Mouse (Mus musculus) forebrain, embryonic 16.5 days (tissue): ENCODE measurements around the gene Trmt10a. TPM values are rescaled to one million over a fixed set of nuclear protein-coding genes. Genes with fewer than 3 reads are reported as not detected.
A peak's percentile ranks its signal among the peaks of the same experiment; 100 is the strongest.

ENCODE experiments used
- ATAC-seq: fragments of 200-750 bp; cut with Nextera tagmentation; 2 replicates; pipeline ENCODE4 v1.8.0; 2017; ENCODE audit warnings: mild to moderate bottlenecking, moderate library complexity
- H3K27ac ChIP-seq: fragments of 300-500 bp; sonication (generic); 2 replicates; pipeline ENCODE4 v1.5.1; 2014; ENCODE audit warnings: low read length, control low read depth
- H3K27me3 ChIP-seq: fragments of 300-500 bp; sonication (generic); replicated peaks from 2 replicates; pipeline ENCODE4 v1.6.1; 2014; ENCODE audit warnings: low read length; ENCODE audit not compliant: control insufficient read depth, insufficient read depth
- H3K36me3 ChIP-seq: fragments of 300-500 bp; sonication (generic); 2 replicates; pipeline ENCODE4 v1.6.1; 2014; ENCODE audit not compliant: control insufficient read depth, insufficient read depth
- H3K4me1 ChIP-seq: fragments of 300-500 bp; sonication (generic); replicated peaks from 2 replicates; pipeline ENCODE4 v1.6.1; 2014; ENCODE audit warnings: low read length; ENCODE audit not compliant: control insufficient read depth, insufficient read depth
- H3K4me2 ChIP-seq: fragments of 300-500 bp; sonication (generic); 2 replicates; pipeline ENCODE4 v1.6.1; 2014; ENCODE audit warnings: mild to moderate bottlenecking, low read length, control low read depth
- H3K4me3 ChIP-seq: fragments of 300-500 bp; sonication (generic); replicated peaks from 2 replicates; pipeline ENCODE4 v1.5.1; 2014; ENCODE audit warnings: mild to moderate bottlenecking, low read length, control low read depth
- H3K9ac ChIP-seq: fragments of 300-500 bp; sonication (generic); replicated peaks from 2 replicates; pipeline ENCODE4 v1.6.1; 2014; ENCODE audit warnings: low read depth, low read length, control low read depth
- H3K9me3 ChIP-seq: fragments of 300-500 bp; sonication (generic); 2 replicates; pipeline ENCODE4 v1.6.1; 2016; ENCODE audit warnings: low read length; ENCODE audit not compliant: control insufficient read depth
- WGBS: fragments of 180-500 bp; shearing (Covaris S2); extraction: QIAGEN DNeasy Blood & Tissue Kit; methylation state at CpG from one replicate; pipeline ENCODE4 v1.1.7; 2014; 5-methylcytosine and 5-hydroxymethylcytosine counted together
- polyA plus RNA-seq: library from polyadenylated mRNA; unstranded; fragments of >200 nt; fragmentation: Nextera tagmentation; extraction: Ambion mirVana; gene quantifications from 2 replicates; pipeline ENCODE4 v1.2.1, GENCODE M21; 2015

Gene Trmt10a
- polyA plus RNA-seq, 1 experiment from 2014 or later: 7.2 TPM

- H3K27ac ChIP-seq: no peak overlapping the region
These were observed 55.4 kb downstream of the Trmt10a start for GRCm38 (mm10) chr3:138198722-138199068.

GRCm38 (mm10) chr3:138208821-138209220 is 65.6 kb downstream of the Trmt10a start:
- no peaks in the 10 kb centered on the region for H3K27me3 ChIP-seq
- no peak overlapping the region for H3K27ac ChIP-seq
- H3K4me1 ChIP-seq: no peaks in the 10 kb centered on the region
- H3K4me3 ChIP-seq: no peak overlapping the region
- H3K36me3 ChIP-seq: no peaks in the 10 kb centered on the region
- H3K9me3 ChIP-seq: no peaks in the 10 kb centered on the region
- no peak overlapping the region for H3K4me2 ChIP-seq
- no peak for ATAC-seq
- 93% methylated on average over 3 of the region's 3 CpGs for WGBS
- H3K9ac ChIP-seq: no peak overlapping the region

More at GRCm38 (mm10) chr3:138198722-138199068, 55.4 kb downstream of the Trmt10a start:
- Histone ChIP-seq H3K4me3 (no peak overlapping the region; the same call in 1 of the 2 replicates), H3K4me2 (peak overlapping the region; percentile 58), H3K27me3 (no peaks in the 10 kb centered on the region), H3K9me3 (no peaks in the 10 kb centered on the region), H3K9ac (peak overlapping the region; percentile 67; the same call in 1 of the 2 replicates), H3K36me3 (no peaks in the 10 kb centered on the region), H3K4me1 (no peaks in the 10 kb centered on the region)
- WGBS: 79% methylated on average over 7 of the region's 7 CpGs
- ATAC-seq: peak; percentile 30; the same call in 1 of the 2 replicates

Other genes starting within 250 kb of the Trmt10a start
- 141 and 145 TPM in 2 replicates for gene Lamtor3, start 224.9 kb upstream of the Trmt10a start, polyA plus RNA-seq
- gene Dapp1, start 161.9 kb upstream of the Trmt10a start, polyA plus RNA-seq: 4.1 and 4.3 TPM in 2 replicates
- gene 1110002E22Rik, start 78.4 kb upstream of the Trmt10a start, polyA plus RNA-seq: 0.24 and 0.32 TPM in 2 replicates
- 0.14 TPM in 1 of 2 replicates, not detected in the other for gene Gm5105, start 76.1 kb upstream of the Trmt10a start, polyA plus RNA-seq
- 8.2 and 8.7 TPM in 2 replicates for gene Mttp, start 1.5 kb downstream of the Trmt10a start, polyA plus RNA-seq
- not detected in 2 replicates for gene 4930579F01Rik, start 50.4 kb downstream of the Trmt10a start, polyA plus RNA-seq
- 0.53 and 1.4 TPM in 2 replicates for gene Adh7, start 74.3 kb downstream of the Trmt10a start, polyA plus RNA-seq
- gene Adh1, start 117.5 kb downstream of the Trmt10a start, polyA plus RNA-seq: 0.28 and 2.1 TPM in 2 replicates
- gene Adh6a, start 169.8 kb downstream of the Trmt10a start, polyA plus RNA-seq: not detected in 2 replicates
- not detected in 2 replicates for gene Adh6b, start 198.3 kb downstream of the Trmt10a start, polyA plus RNA-seq